Mouse (Mus musculus): ENCODE measurements around the gene Gm21905. TPM values are rescaled to one million over a fixed set of nuclear protein-coding genes. Genes with fewer than 3 reads are reported as not detected.

Gene Gm21905
- total RNA-seq (2021), result not detected

DNA sequence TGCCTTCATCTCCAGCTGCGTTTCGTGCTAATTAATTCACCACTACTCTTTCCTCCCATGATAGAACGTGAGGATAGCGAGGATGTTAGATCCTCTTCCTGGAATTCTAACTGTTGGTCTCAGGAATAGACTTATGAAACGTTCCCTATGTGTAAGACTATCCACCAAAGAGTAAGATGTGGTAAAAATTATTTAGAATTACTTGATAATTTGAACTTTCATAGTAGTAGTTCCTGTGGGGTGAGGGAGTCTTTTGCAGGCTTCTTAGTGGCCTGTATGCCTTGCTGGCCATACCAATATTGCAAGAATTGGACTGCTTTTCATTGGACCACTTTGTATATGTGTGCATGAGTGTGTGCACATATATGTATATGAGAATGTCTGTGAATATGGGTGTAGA lies at the start of gene Gm21905:
Gm21905 (minus strand) TSS at position 101 of the 400 bp plus-strand sequence.
- no peak for DNase-seq (ENCODE audit: low spot score in 2 of 2)
- intact Hi-C loops (cut with DNase I), result no loop called here

- DNase-seq (ENCODE audit: low spot score in 2 of 2), result no peak
Observed at GRCm38 (mm10) chr5:67990426-67990825, 44.2 kb upstream of the Gm21905 start.

DNA sequence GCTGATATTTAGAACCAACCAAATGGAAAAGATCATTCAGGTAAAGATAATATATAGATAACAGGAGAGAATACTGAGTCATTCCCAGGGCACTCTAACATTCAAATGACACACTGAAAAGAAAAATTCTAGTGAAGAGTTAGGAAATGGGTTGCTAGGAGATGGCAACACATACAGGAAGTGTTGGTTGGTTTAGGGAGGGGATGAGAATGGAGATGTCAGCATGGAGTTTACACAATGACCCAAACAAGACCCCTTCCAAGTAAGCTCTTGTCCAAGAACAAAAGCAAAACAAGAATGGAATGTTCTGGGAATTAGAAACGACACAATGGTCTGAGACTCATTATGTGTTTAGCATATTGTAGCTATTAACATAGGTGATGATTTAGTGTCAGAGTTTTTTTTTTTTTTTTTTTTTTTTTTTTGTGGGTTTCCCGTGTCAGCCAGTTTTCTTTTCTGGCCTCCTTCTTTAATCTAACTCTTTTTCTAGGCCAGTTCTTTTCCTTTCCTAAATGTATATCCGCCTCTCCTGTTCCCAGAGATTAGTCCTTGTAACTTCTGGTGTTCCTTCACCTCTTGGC lies 35.8 kb upstream of the Gm21905 start:
- intact Hi-C loops (cut with DNase I), result no loop called here
- DNase-seq (ENCODE audit: low spot score in 2 of 2), result no peak

More at GRCm38 (mm10) chr5:67990426-67990825, 44.2 kb upstream of the Gm21905 start:
- intact Hi-C loops (cut with DNase I), result no loop called here

GRCm38 (mm10) chr5:67969536-67969935 lies 23.3 kb upstream of the Gm21905 start:
- intact Hi-C loops (cut with DNase I), result no loop called here
- no peak for DNase-seq (ENCODE audit: low spot score in 2 of 2)

- DNase-seq (ENCODE audit: low spot score in 2 of 2), result peak; percentile 6 to 44
- intact Hi-C loops (cut with DNase I), result no loop called here
Observed at GRCm38 (mm10) chr5:67961708-67962629, 15.7 kb upstream of the Gm21905 start.

DNA sequence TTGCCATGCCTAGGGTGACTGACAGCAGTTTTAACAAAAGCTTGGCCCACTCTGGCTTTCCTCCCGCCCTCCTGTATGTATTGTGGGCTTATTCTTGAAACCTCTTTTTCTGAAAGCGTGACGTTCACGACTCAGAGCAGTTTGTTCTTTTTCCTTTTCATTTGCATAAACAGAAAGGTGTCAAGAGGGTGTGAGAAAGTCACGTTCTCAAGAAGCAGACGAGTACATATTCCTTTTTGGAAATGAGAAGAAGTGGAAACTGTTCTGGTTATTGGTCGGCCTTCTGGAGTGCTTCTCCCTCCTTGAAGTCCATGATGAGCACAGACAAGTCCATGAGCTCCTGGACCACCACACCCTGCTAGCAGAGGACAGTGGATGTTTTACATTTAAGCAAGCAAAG lies 9.3 kb upstream of the Gm21905 start:
- intact Hi-C loops (cut with DNase I), result no loop called here
- peak in 1 of 2 experiments; percentile 36 for DNase-seq (ENCODE audit: low spot score in 2 of 2)

DNA sequence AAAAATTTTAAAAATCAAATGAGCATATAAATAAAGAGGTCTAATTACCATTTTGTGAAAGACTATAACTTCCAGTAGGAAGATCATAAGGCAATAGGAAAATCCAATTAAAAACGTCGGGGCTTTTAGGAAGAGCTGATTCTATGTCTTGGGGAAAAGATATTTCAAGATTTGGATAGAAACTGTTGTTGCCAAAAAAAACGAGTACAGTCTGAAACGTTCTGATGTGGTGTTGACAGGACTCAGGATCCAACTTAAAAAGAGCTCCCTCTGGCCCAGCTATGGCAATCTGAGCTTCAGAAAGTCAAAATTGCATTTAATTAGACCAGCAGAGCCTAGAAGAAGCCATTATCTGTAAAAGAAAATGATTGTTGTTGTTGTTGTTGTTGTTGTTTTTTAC lies 7.9 kb upstream of the Gm21905 start:
- peak; percentile 12 to 26 for DNase-seq (ENCODE audit: low spot score in 2 of 2)
- intact Hi-C loops (cut with DNase I), result no loop called here

- intact Hi-C loops (cut with DNase I), result no loop called here
Observed at GRCm38 (mm10) chr5:67948074-67948473, 1.9 kb upstream of the Gm21905 start.

GRCm38 (mm10) chr5:67947006-67947405 lies 785 bp upstream of the Gm21905 start:
- intact Hi-C loops (cut with DNase I), result no loop called here
- no peak for DNase-seq (ENCODE audit: low spot score in 2 of 2)

More at GRCm38 (mm10) chr5:67948074-67948473, 1.9 kb upstream of the Gm21905 start:
- DNase-seq (ENCODE audit: low spot score in 2 of 2), result peak in 1 of 2 experiments; percentile 6

- no peak for DNase-seq (ENCODE audit: low spot score in 2 of 2)
- intact Hi-C loops (cut with DNase I), result no loop called here
Observed at GRCm38 (mm10) chr5:67944074-67944785, 2.0 kb downstream of the Gm21905 start.

DNA sequence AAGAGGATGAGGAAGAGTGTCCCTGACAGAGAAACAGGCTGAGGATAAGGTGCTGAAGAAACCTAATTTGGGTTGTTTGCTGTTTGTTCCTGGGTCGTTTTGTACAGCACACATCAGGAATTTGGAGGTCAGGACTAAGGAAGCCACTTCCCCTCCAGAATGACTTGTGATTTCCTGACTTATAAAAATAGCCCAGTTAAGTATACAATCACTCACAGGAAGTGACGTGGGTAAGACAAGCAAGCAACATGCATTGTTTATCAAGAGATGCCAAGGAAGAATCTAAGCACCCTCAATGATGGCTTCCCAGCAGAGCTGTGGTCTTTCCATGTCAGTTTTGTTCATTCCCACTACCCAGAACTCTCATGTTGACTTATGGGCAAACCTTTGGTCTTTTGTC lies 3.0 kb downstream of the Gm21905 start:
- intact Hi-C loops (cut with DNase I), result no loop called here
- no peak for DNase-seq (ENCODE audit: low spot score in 2 of 2)

GRCm38 (mm10) chr5:67941369-67941768 lies 4.9 kb downstream of the Gm21905 start, which contains the start of gene Gm5108:
Gene Gm5108 (plus strand): TSS chr5:67941669.
- intact Hi-C loops (cut with DNase I), result no loop called here
- DNase-seq (ENCODE audit: low spot score in 2 of 2), result no peak

DNA sequence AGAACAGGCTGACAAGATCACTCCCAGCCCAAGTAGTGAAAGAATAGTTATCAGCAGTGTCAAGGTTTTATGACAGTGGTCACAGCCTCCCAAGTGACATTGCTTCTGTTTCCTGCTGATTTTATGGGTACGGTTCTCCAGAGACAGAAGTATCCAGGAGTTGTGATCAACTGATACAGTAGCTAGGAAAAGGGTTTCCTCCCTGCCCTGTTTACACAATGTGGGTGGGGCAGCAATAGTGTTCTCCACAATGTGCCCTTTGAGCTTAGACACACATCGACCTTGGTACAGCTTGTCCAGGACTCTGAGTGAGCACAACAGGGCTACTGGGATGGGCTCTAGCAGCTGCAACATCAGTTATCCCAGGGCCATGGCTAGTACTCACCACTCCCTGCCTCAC lies 14.6 kb downstream of the Gm21905 start:
- intact Hi-C loops (cut with DNase I), result no loop called here

GRCm38 (mm10) chr5:67930584-67930983 lies 15.6 kb downstream of the Gm21905 start:
- intact Hi-C loops (cut with DNase I), result no loop called here
- DNase-seq (ENCODE audit: low spot score in 2 of 2), result no peak

More for the DNA sequence above, 14.6 kb downstream of the Gm21905 start:
- no peak for DNase-seq (ENCODE audit: low spot score in 2 of 2)

GRCm38 (mm10) chr5:67904555-67904954 lies 41.7 kb downstream of the Gm21905 start:
- intact Hi-C loops (cut with DNase I), result no loop called here
- DNase-seq (ENCODE audit: low spot score in 2 of 2), result no peak

DNA sequence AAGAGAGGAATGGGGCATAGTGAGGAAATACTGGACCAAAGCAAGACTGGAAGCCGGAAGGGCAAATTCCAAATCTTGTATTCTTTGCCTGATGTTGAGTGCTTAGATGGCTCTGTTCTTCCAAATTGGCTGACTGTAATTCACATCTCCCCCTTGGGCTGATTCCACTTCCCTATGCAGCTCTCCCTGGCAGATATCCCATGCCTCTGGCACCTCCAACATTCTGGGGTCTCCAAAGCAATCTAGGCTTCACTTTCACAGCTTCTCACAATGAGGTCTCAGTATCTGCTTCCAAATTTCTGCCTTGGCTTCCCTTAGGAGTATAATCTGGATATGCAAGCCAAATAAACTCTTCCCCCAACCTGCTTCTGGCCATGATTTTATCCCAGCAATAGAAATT lies 47.3 kb downstream of the Gm21905 start:
- DNase-seq (ENCODE audit: low spot score in 2 of 2), result no peak
- intact Hi-C loops (cut with DNase I), result no loop called here

- DNase-seq (ENCODE audit: low spot score in 2 of 2), result no peak
- intact Hi-C loops (cut with DNase I), result no loop called here
Observed at GRCm38 (mm10) chr5:67884422-67885210, 61.6 kb downstream of the Gm21905 start.

GRCm38 (mm10) chr5:67883564-67884171 lies 62.6 kb downstream of the Gm21905 start:
- no peak for DNase-seq (ENCODE audit: low spot score in 2 of 2)
- intact Hi-C loops (cut with DNase I), result no loop called here

Measured in left cerebral cortex, postnatal 25 days (tissue).